Mouse (Mus musculus): Measurements from ENCODE around the gene Slc12a9.

The Slc12a9 gene

GRCm38 (mm10) chr5:137346388-137346787 lies 13.0 kb upstream of the Slc12a9 start:
- DNase-seq (ENCODE audit: low spot score) = no peak

DNA sequence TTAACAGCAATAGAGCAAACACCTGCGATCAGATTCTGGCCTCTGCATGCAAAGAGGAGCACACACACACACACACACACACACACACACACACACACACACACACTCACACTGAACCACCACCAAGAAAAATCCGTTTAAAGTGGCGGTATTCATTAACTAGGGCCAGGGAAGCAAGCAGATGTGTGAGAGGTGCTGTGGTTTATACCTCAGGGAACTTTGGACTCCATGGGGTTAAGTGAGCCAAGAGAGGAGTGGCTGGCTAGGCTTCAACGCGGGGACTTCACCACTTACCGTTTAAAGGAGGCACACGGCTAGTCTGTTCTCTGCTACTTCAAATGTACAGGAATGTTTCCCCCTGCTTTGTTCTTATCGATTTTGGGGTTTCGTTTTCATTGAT lies 12.4 kb upstream of the Slc12a9 start:
- no peak for DNase-seq (ENCODE audit: low spot score)

DNA sequence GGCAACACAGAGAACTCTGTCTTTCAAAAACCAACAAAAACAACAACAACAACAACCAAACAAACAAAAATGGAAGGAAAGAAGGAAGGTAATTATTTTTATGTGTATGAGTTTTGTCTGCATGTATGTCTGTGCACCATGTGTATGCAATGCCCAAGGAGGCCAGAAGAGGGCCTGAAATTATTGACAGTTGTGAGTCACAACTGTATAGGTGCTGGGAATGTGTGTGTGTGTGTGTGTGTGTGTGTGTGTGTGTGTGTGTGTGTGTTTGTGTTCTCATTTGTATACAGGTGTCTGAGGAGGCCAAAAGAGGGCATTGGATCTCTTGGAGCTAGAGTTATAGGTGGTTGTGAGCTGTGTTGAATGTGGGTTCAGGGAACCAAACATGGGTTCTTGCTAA lies 10.5 kb upstream of the Slc12a9 start:
- DNase-seq (ENCODE audit: low spot score) = no peak

- no peak for DNase-seq (ENCODE audit: low spot score)
Observed at GRCm38 (mm10) chr5:137343412-137343811, 10.0 kb upstream of the Slc12a9 start.

- no peak for DNase-seq (ENCODE audit: low spot score)
Observed at GRCm38 (mm10) chr5:137342407-137343012, 9.1 kb upstream of the Slc12a9 start.

DNA sequence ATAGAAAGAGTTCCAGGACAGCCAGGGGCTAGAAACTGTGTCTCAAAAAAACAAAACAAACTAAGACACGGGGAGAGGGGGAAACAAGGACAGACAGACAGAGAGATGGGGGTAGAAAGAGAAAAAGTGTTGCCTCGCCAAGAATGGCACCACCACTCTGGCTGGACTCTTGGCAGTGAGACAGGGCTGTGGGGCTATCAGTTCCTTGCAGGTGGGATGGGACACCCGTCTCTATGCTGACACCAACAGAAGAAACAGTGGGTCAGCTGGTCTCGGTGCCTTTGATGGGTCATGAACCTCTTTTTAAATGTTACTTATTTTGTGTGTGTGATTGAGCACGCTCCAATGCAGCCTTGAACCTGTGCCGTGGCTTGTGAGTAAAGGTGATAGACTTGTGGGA lies 6.8 kb upstream of the Slc12a9 start:
- no peak for DNase-seq (ENCODE audit: low spot score)

GRCm38 (mm10) chr5:137339290-137339979 lies 6.0 kb upstream of the Slc12a9 start:
- DNase-seq (ENCODE audit: low spot score) = no peak

DNA sequence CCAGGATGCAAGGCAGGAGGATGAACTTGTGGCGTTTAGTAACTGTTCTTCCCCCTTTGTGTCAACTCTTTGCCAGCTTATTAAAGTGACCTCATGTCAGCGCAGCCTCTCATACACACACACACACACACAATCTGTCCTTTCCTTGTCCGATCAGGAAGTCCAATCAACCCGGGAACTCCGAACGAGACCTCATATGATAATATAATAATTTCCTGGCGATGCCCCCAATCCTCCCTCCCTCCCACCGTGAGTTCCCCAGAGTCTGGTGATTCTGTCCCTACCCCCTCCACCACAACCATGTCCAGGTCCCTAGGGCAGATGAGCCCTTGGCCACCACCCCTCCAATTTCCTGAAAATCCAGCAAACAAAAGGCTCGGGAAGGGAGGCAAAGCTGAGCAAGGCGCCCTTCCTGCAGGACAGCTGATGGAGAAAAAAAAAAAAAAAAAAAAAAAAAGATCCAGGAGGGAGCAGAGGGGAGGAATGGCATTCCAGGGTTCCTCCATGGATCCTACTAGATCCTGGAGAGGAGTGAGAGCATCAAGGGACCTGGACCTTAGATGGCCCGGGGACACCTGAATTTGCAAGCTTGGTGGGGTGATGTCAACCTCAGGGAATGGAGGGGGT lies 5.4 kb upstream of the Slc12a9 start:
- DNase-seq (ENCODE audit: low spot score) = no peak

DNA sequence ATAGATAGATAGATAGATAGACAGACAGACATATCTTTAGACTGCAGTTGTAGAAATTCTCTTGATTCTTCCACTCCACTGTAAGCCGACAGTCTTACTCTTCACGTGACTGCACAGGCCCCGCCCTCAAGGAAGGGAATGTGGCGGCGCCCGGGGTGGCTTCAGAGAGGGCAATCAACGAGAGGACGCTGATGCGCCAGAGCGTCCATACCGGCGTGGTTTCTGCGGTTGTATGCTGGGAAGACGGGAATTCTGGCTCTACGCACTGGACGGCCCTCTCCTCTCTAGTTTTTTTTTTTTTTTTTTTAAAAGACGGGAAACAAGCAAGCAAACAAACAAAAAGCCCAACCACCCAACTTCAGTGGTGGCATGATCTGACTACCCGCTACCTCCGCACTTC lies 4.9 kb upstream of the Slc12a9 start:
- peak; percentile 66 for DNase-seq (ENCODE audit: low spot score)

DNA sequence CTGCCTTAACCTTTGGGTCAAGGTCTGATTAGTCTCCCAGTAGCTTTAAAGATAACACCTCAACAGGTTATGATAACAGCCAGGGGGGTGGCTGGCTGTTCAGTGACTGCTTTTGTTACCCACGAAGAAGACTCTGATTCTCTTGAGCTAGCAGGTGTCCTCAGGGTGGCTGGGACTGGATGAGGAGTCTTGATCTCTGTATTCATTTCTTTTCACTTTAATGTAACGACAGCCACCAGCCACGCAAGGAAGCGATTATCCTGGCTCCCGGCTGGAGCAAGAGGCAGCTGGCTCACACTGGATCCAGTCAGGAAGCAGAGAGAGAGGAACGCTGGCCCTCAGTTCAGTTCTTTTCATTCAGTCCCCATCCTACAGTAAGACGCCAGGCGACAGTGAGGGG lies 3.8 kb upstream of the Slc12a9 start:
- no peak for DNase-seq (ENCODE audit: low spot score)

GRCm38 (mm10) chr5:137335066-137335465 lies 1.7 kb upstream of the Slc12a9 start:
- DNase-seq (ENCODE audit: low spot score) = no peak

GRCm38 (mm10) chr5:137334317-137334716 lies 920 bp upstream of the Slc12a9 start:
- DNase-seq (ENCODE audit: low spot score) = no peak

DNA sequence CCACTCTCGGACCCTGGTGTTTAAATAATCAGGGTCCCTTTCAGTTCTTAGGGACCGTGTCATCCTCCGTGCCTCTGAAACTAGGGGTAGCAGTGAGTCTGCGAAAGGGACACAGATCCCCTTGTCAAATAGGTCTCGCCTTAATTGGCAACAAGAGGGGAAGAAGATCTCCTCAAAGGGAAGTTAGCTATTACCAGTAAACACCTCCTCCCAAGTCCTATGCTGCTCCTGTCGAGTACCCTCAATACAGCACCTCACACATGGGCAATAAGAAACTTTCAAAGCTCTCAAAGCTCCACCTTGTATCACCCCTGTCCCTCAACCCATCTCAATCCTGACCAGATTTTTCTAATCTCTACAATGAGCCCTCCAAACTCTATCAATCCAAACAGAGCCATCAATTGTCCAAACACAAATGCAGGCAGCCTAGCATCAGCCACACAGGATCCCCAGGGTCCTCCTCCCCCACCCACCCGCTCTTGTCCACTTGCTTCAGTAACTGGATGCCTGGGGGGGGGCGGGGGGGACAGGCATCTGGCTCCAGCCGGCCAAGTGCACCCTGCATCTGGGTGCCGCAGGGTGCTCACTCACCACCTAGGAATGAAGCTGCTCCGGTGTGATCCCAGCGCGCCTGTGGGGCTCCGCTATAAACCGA lies 413 bp downstream of the Slc12a9 start:
- DNase-seq (ENCODE audit: low spot score) = no peak

GRCm38 (mm10) chr5:137330910-137331309 lies 2.5 kb downstream of the Slc12a9 start:
- no peak for DNase-seq (ENCODE audit: low spot score)

DNA sequence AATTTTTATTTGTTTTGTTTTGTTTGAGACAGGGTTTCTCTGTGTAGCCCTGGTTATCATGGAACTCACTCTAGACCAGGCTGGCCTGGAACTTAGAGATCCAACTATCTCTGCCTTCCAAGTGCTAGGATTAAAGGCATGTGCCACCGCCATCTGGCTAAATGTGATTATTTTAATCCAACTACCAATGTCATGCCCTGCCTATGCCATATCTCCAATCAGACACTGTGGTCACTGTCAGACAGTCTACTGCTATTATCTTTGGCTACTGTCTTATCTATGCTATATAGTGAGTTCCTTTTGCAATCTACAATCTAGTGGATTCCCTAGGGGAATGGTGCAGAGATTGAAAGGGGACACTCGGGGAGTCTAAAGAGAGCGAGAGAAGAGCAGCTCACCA lies 12.4 kb downstream of the Slc12a9 start:
- no peak for DNase-seq (ENCODE audit: low spot score)

GRCm38 (mm10) chr5:137318570-137318969 lies 14.8 kb downstream of the Slc12a9 start:
- DNase-seq (ENCODE audit: low spot score) = no peak

DNA sequence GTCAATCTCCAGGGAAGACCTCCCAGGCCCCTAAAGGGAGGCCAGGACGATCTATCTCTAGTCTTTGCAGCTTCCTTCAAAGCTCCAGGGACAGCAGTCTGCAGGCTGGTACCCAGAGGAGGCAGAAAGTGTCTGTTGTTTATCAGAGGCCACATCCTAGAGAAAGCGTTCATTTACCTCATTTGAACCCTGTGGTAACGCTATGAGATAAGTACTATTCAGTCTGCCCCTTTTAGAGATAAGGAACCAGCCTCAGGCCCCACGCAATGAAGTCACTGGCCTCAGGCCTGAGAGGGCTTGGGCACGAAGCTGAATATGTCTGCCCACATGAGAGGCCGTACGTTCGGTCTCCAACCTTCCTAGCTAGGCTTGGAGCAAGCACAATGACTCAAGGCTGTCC lies 16.0 kb downstream of the Slc12a9 start:
- DNase-seq (ENCODE audit: low spot score) = no peak

- peak; percentile 46 for DNase-seq (ENCODE audit: low spot score)
Observed at GRCm38 (mm10) chr5:137315084-137315903, 18.1 kb downstream of the Slc12a9 start.

GRCm38 (mm10) chr5:137314193-137315083 lies 19.0 kb downstream of the Slc12a9 start, which contains the start of gene Trip6:
TSS of gene Trip6 (minus strand) at chr5:137314404.
- no peak for DNase-seq (ENCODE audit: low spot score)

DNA sequence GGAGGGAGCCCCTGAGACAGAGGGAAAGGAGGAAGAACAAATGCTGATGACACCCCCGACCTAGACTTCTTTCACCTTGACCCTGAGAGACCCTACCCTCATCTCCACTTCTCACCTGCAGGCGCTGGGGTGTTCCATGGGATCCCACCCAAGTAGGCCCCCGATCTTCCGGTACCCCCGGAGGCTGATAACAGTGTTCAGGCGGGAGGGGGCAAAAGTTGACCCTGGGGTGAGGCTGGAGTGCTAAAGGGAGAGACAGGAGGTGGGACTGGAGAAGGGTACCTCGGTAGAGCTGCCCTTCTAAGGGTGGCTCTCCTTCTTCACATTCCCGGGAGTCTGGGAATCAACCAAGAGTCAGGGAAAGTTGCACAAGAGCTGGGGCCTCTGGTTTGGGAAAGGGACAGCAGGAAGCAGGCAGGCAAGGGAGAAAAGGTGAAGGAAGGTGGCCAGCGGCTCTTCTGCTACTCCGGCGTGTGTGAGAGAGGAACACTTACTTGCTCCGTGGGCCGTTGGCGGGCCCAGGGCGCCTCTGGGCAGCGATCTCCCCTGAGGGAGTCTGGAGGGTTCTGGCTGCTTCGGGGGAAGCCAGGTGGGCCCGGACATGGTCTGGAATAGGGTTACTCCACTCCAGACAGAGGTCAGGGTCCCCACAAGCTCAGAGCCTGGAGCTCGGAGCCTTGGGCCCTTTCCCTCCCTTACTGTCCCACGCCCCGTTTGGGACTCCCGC lies 19.8 kb downstream of the Slc12a9 start:
- no peak for DNase-seq (ENCODE audit: low spot score)

All from T-cell, adult 2 months (primary cell).